In the genomic region with DNA sequence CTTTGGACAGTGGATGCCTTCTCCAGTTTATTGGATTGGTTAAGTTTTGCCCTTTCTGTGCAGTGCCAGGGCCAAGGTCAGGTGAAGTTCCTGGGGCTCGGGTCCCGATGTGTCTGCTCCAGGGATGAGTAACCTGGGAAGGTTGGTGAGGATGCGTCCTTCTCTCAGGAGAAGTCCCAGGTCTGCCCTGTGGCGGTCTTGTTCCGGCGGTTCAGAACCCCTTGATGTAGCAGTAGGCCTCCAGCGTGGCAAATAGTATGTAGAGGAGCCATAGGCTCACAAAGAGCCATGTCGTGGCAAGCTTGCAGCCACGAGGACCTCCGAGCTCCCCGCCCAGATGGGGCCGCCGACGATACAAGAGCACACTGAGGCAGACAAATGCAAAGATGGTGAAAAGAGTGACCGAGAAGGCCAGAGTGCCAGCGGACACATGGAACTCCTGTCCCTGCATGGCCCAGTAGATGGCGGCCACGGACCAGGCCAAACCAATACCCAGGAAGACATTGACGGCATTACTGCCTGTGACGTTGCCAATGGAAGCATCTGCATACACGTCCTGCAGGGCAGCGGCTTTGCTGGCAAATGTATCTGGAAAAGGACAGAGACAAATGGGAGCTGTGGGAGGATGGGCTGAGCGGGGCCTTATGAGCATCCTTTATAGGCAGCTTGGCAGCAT, we compare ENCODE assay signal across 8 mouse cellular contexts.
DNase-seq lines count a peak whose midpoint lies in the region; ATAC-seq and TF ChIP-seq lines count a peak whose summit lies in the region.

No protein-coding gene starts in this region.

- no peaks in the 10 kb centered on the region for H3K9me3 ChIP-seq in kidney, embryonic 15.5 days (replicated peaks)
- no peaks in the 10 kb centered on the region for H3K9me3 ChIP-seq in intestine, embryonic 15.5 days
- no peaks in the 10 kb centered on the region for H3K9me3 ChIP-seq in midbrain, embryonic 14.5 days (ENCODE audit: control insufficient read depth, low read length)

- TF ChIP-seq CTCF in kidney, adult 2 months (conservative IDR thresholded peaks at IDR 0.05; ENCODE audit: insufficient read depth, insufficient read length, low read depth, low read length): peak; percentile 91
- TF ChIP-seq CTCF in testis, adult 2 months (IDR thresholded peaks at IDR 0.05; ENCODE audit: control insufficient read depth, insufficient read depth, insufficient replicate concordance, low read depth, low read length): peak; percentile 81; the same call in 1 of the 2 replicates

- no peak overlapping the region for H3K4me2 ChIP-seq in kidney, embryonic 15.5 days
- no peak overlapping the region for H3K4me2 ChIP-seq in intestine, embryonic 15.5 days (replicated peaks)
- H3K4me2 ChIP-seq in midbrain, embryonic 14.5 days (ENCODE audit: low read length): peak overlapping the region; percentile 41

- peak; percentile 43 for DNase-seq in kidney, adult 2 months
- peak; percentile 95 to 96 for DNase-seq in cerebellum, postnatal 10 days
- DNase-seq in frontal cortex, postnatal 25 days (ENCODE audit: low spot score in 2 of 2): peak; percentile 63 to 71
- DNase-seq in left cerebral cortex, postnatal 36 days (ENCODE audit: low spot score in 2 of 2): peak; percentile 72 to 76
- DNase-seq in midbrain, embryonic 14.5 days: peak; percentile 90

- H3K27ac ChIP-seq in kidney, adult 2 months (ENCODE audit: insufficient read depth, low read depth, low read length): no peak overlapping the region
- no peak overlapping the region for H3K27ac ChIP-seq in kidney, embryonic 15.5 days
- H3K27ac ChIP-seq in intestine, embryonic 15.5 days: no peak overlapping the region
- H3K27ac ChIP-seq in midbrain, embryonic 14.5 days (replicated peaks; ENCODE audit: low read depth, low read length): no peak overlapping the region
- no peak overlapping the region for H3K27ac ChIP-seq in testis, adult 2 months (ENCODE audit: control insufficient read depth, insufficient read depth, low read depth, low read length)

- H3K27me3 ChIP-seq in kidney, adult 2 months (replicated peaks; ENCODE audit: control insufficient read depth, insufficient read depth, low read length): no peaks in the 10 kb centered on the region
- peaks cover 6% of the 10 kb centered on the region; the same call in 1 of the 2 replicates for H3K27me3 ChIP-seq in kidney, embryonic 15.5 days
- H3K27me3 ChIP-seq in intestine, embryonic 15.5 days (replicated peaks): no peaks in the 10 kb centered on the region
- H3K27me3 ChIP-seq in midbrain, embryonic 14.5 days (ENCODE audit: control insufficient read depth, insufficient read depth, low read length): no peaks in the 10 kb centered on the region
- no peaks in the 10 kb centered on the region for H3K27me3 ChIP-seq in testis, adult 2 months (ENCODE audit: control insufficient read depth, insufficient read depth, low read length)

- ATAC-seq in kidney, embryonic 15.5 days (replicated peaks; ENCODE audit: low FRiP score): no peak
- 0 out of 2 replicates have a peak, but pooled peaks have one; percentile 61 for ATAC-seq in intestine, embryonic 15.5 days
- peak; percentile 57; the same call in 1 of the 2 replicates for ATAC-seq in midbrain, embryonic 14.5 days (ENCODE audit: low FRiP score, low TSS enrichment)

- 33% methylated on average over 23 of the region's 23 CpGs for WGBS in kidney, adult 2 months
- 28% methylated on average over 23 of the region's 23 CpGs for WGBS in kidney, embryonic 15.5 days
- WGBS in intestine, embryonic 15.5 days: 33% methylated on average over 23 of the region's 23 CpGs
- 29% methylated on average over 23 of the region's 23 CpGs for WGBS in midbrain, embryonic 14.5 days

- intact Hi-C loops in left cerebral cortex, postnatal 36 days (cut with DNase I): loop anchor here (1.0 to 5.0 kb wide), 2 partner anchors 133 to 203 kb away; a partner anchor contains a TSS

- H3K9ac ChIP-seq in kidney, embryonic 15.5 days: no peak overlapping the region
- no peak overlapping the region for H3K9ac ChIP-seq in intestine, embryonic 15.5 days
- H3K9ac ChIP-seq in midbrain, embryonic 14.5 days (replicated peaks; ENCODE audit: low read length): 0 out of 2 replicates have a peak overlapping the region, but pooled peaks have one; percentile 16

- no peak overlapping the region for H3K4me3 ChIP-seq in kidney, adult 2 months (ENCODE audit: insufficient read depth, low read depth, low read length)
- no peak overlapping the region for H3K4me3 ChIP-seq in kidney, embryonic 15.5 days (replicated peaks)
- H3K4me3 ChIP-seq in intestine, embryonic 15.5 days (replicated peaks): no peak overlapping the region
- H3K4me3 ChIP-seq in midbrain, embryonic 14.5 days (replicated peaks; ENCODE audit: low read depth, low read length): no peak overlapping the region
- no peak overlapping the region for H3K4me3 ChIP-seq in testis, adult 2 months (ENCODE audit: control insufficient read depth, low read depth, low read length)

- no peak for TF ChIP-seq POLR2A in kidney, adult 2 months (IDR thresholded peaks at IDR 0.05; ENCODE audit: low read depth, low read length)
- no peak for TF ChIP-seq POLR2A in testis, adult 2 months (IDR thresholded peaks at IDR 0.05; ENCODE audit: control insufficient read depth, low read depth, low read length)

- no peaks in the 10 kb centered on the region for H3K36me3 ChIP-seq in kidney, adult 2 months (ENCODE audit: control insufficient read depth, insufficient read depth, low read length)
- H3K36me3 ChIP-seq in kidney, embryonic 15.5 days: no peaks in the 10 kb centered on the region
- no peaks in the 10 kb centered on the region for H3K36me3 ChIP-seq in intestine, embryonic 15.5 days
- no peaks in the 10 kb centered on the region for H3K36me3 ChIP-seq in midbrain, embryonic 14.5 days (ENCODE audit: control insufficient read depth, insufficient read depth, low read length)
- H3K36me3 ChIP-seq in testis, adult 2 months (ENCODE audit: control insufficient read depth, insufficient read depth, low read length): no peaks in the 10 kb centered on the region

- H3K4me1 ChIP-seq in kidney, adult 2 months (ENCODE audit: control insufficient read depth, insufficient read depth, low read length): no peaks in the 10 kb centered on the region
- no peaks in the 10 kb centered on the region for H3K4me1 ChIP-seq in kidney, embryonic 15.5 days
- H3K4me1 ChIP-seq in intestine, embryonic 15.5 days (replicated peaks): no peaks in the 10 kb centered on the region
- peaks cover 8% of the 10 kb centered on the region for H3K4me1 ChIP-seq in midbrain, embryonic 14.5 days (ENCODE audit: control insufficient read depth, insufficient read depth, low read length)
- H3K4me1 ChIP-seq in testis, adult 2 months (ENCODE audit: control insufficient read depth, insufficient read depth, low read length): peaks cover 2% of the 10 kb centered on the region; the same call in 1 of the 2 replicates

Comparison
In these comparisons a context has a peak if more than half of its experiments do, and no peak if none do; other contexts are left out.
1. DNase-seq: peak in every context shown above with its lines; median percentile 96 in cerebellum, postnatal 10 days; 90 in midbrain, embryonic 14.5 days; 74 in left cerebral cortex, postnatal 36 days; 67 in frontal cortex, postnatal 25 days; 43 in kidney, adult 2 months.